Mouse (Mus musculus) kidney, embryonic 16.5 days (tissue): ENCODE measurements around the gene Mns1. TPM values are rescaled to one million over a fixed set of nuclear protein-coding genes. Genes with fewer than 3 reads are reported as not detected.

ENCODE experiments used
- ATAC-seq: fragments of 200-750 bp; cut with Nextera tagmentation; 2 replicates; pipeline ENCODE4 v1.8.0; 2017; ENCODE audit warnings: moderate TSS enrichment; ENCODE audit not compliant: low FRiP score, low TSS enrichment
- H3K27ac ChIP-seq: fragments of 300-500 bp; sonication (generic); 2 replicates; pipeline ENCODE4 v1.5.1; 2014; ENCODE audit warnings: low read length
- H3K27me3 ChIP-seq: fragments of 300-500 bp; sonication (generic); 2 replicates; pipeline ENCODE4 v1.6.1; 2014; ENCODE audit warnings: low read length, control low read depth, mixed read lengths; ENCODE audit not compliant: insufficient read depth
- H3K36me3 ChIP-seq: fragments of 300-500 bp; sonication (generic); 2 replicates; pipeline ENCODE4 v1.6.1; 2014; ENCODE audit warnings: low read length, control low read depth, mixed read lengths; ENCODE audit not compliant: insufficient read depth
- H3K4me1 ChIP-seq: fragments of 300-500 bp; sonication (generic); 2 replicates; pipeline ENCODE4 v1.6.1; 2014; ENCODE audit warnings: low read length, control low read depth, mixed read lengths; ENCODE audit not compliant: insufficient read depth
- H3K4me2 ChIP-seq: fragments of 300-500 bp; sonication (generic); replicated peaks from 2 replicates; pipeline ENCODE4 v1.6.1; 2014; ENCODE audit warnings: low read depth, low read length
- H3K4me3 ChIP-seq: fragments of 300-500 bp; sonication (generic); 2 replicates; pipeline ENCODE4 v1.5.1; 2014; ENCODE audit warnings: mild to moderate bottlenecking, low read length
- H3K9ac ChIP-seq: fragments of 300-500 bp; sonication (generic); replicated peaks from 2 replicates; pipeline ENCODE4 v1.6.1; 2014; ENCODE audit warnings: low read length
- H3K9me3 ChIP-seq: fragments of 300-500 bp; sonication (generic); 2 replicates; pipeline ENCODE4 v1.6.1; 2016; ENCODE audit warnings: low read length, control low read depth
- WGBS: fragments of 180-500 bp; shearing (Covaris S2); extraction: QIAGEN DNeasy Blood & Tissue Kit; methylation state at CpG from one replicate; pipeline ENCODE4 v1.1.7; 2014; 5-methylcytosine and 5-hydroxymethylcytosine counted together
- polyA plus RNA-seq: library from polyadenylated mRNA; unstranded; fragments of >200 nt; fragmentation: Nextera tagmentation; extraction: Ambion mirVana; gene quantifications from 2 replicates; pipeline ENCODE4 v1.2.1, GENCODE M21; 2015

Mns1 gene
- polyA plus RNA-seq, 1 experiment from 2014 or later: 25.3 TPM

DNA sequence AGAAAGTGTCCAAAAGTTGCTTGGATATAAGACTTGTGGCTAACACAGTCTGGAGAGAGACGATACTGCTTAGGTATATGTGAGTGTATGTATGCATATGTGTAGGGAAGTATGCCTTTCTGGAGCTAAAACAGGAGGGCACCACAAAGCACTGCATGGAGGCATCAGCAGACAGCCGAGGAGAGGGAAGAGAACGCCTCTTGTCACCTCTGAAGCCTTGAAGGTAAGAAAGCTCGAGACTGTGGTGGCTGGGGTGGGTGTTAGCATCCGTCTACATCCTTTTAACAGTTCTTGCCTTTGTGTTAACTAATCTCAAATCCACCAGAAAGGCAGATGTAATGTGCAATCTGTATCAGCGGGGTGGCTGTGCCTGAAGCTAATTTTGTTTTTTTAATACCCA, 34.4 kb upstream of the Mns1 start:
- Histone ChIP-seq H3K4me1 (no peaks in the 10 kb centered on the region), H3K27me3 (no peaks in the 10 kb centered on the region), H3K27ac (no peak overlapping the region), H3K4me3 (no peak overlapping the region), H3K9me3 (no peaks in the 10 kb centered on the region), H3K4me2 (no peak overlapping the region), H3K36me3 (no peaks in the 10 kb centered on the region), H3K9ac (no peak overlapping the region)
- ATAC-seq: no peak
- 77% methylated on average over 6 of the region's 6 CpGs for WGBS

DNA sequence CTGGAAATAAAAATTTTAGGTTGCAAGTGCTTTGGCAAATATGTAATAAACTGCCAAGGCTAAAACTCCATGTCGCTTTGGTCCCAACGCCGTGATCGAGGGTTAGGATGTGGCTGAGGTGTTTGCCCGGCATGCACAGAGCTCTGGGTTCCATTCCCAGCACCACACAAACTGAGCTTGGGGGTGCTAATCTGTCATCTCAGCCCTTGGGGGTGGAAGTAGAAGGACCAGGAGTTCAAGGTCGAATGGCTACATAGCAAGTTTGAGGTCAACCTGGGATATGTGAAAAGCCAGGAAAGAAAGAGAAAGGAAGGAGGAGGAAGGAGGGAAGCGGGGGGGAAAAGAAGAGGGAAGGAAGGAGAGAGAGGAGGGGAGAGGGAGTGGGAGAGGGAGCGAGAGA, 33.4 kb upstream of the Mns1 start:
- Histone ChIP-seq H3K4me2 (no peak overlapping the region), H3K4me1 (no peaks in the 10 kb centered on the region), H3K27me3 (no peaks in the 10 kb centered on the region), H3K9me3 (no peaks in the 10 kb centered on the region), H3K9ac (no peak overlapping the region), H3K4me3 (no peak overlapping the region), H3K36me3 (no peaks in the 10 kb centered on the region), H3K27ac (no peak overlapping the region)
- no peak for ATAC-seq
- WGBS: 86% methylated on average over 8 of the region's 8 CpGs

DNA sequence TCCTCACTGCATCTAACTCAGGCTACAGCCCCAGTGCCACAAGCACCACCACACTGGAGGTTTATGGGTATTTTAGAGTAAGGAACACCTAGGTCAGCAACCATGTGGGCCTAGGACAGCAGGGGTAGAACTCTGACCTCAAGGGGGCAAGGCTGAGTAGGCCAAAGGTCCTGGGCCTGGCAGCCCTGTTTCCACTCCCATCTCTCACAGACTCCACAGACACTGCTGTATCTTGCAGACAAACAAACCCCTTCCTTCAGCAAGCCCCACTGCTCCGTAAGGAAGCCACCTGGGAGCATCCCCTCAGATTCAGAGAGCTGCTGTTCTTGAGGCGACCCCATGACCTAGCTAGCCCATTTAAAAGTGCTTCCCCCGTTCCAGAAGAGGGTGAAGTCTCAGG, 32.9 kb upstream of the Mns1 start:
- Histone ChIP-seq H3K4me1 (no peaks in the 10 kb centered on the region), H3K27ac (no peak overlapping the region), H3K9me3 (no peaks in the 10 kb centered on the region), H3K4me3 (no peak overlapping the region), H3K9ac (no peak overlapping the region), H3K4me2 (no peak overlapping the region), H3K36me3 (no peaks in the 10 kb centered on the region), H3K27me3 (no peaks in the 10 kb centered on the region)
- no peak for ATAC-seq
- WGBS: 70% methylated on average over 3 of the region's 3 CpGs

DNA sequence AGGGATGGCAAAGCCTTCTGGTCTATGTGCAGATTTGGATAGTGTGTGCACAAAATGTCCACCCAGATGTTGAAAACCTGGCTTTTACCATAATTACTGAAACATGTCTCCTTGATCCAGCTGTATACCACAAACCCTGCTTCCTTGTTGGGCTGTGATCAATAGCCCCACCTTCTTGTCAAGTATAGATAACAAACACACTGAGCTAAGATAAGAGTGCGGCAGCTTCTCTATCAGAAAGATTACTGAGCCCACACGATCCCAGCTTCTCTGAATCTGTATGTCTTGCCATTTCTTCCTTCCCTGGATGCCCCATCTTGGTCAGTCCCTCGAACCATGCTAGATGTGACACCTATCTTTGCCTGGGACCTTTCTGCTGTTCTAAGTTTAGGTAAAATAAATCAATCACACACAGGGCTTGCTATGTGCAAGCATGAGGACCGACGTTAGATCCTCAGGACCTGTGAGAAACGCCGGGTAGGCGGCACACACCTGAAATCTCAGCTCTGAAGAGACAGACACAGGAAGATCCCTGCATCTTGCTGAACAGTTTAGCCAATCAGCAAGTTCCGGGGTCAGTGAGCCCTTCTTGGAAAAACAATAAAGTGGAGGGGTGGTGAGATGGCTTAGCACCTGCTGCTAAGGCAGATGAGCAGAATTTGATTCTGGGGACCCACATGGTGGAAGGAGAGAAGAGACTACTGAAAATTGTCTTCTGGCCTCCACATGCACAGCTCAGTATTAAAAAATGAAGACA, 31.8 kb upstream of the Mns1 start:
- Histone ChIP-seq H3K4me3 (no peak overlapping the region), H3K36me3 (no peaks in the 10 kb centered on the region), H3K27me3 (no peaks in the 10 kb centered on the region), H3K9ac (no peak overlapping the region), H3K4me1 (no peaks in the 10 kb centered on the region), H3K4me2 (no peak overlapping the region), H3K9me3 (no peaks in the 10 kb centered on the region), H3K27ac (no peak overlapping the region)
- WGBS: 87% methylated on average over 9 of the region's 9 CpGs
- no peak for ATAC-seq

DNA sequence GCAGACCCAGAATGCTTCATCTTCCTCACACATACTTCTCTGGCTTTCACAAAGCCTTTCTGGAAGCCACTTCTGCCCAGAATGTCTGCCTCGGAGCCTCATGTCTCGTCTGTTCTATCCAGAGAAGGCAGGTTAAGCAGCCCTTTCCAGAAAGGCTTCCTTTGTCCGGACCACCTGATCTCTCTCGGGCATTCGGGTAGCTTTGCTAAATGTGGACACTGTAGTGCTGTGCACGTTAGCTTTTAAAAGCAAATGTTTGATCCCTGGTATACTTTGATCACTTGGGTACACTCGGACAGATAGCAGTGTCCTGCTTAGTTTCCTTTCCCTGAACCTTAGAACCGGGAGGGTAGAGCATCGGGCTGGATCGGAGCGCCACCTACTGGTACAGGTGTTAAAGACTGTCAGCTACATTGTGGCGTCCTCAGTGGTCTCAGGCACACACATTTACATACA, 29.7 kb upstream of the Mns1 start:
- Histone ChIP-seq H3K4me1 (no peaks in the 10 kb centered on the region), H3K9ac (peak overlapping the region; percentile 65), H3K36me3 (no peaks in the 10 kb centered on the region), H3K4me2 (peak overlapping the region; percentile 56), H3K9me3 (no peaks in the 10 kb centered on the region), H3K4me3 (peak overlapping the region; percentile 41), H3K27me3 (no peaks in the 10 kb centered on the region), H3K27ac (no peak overlapping the region)
- WGBS: 9% methylated on average over 12 of the region's 12 CpGs
- ATAC-seq: peak; percentile 82

DNA sequence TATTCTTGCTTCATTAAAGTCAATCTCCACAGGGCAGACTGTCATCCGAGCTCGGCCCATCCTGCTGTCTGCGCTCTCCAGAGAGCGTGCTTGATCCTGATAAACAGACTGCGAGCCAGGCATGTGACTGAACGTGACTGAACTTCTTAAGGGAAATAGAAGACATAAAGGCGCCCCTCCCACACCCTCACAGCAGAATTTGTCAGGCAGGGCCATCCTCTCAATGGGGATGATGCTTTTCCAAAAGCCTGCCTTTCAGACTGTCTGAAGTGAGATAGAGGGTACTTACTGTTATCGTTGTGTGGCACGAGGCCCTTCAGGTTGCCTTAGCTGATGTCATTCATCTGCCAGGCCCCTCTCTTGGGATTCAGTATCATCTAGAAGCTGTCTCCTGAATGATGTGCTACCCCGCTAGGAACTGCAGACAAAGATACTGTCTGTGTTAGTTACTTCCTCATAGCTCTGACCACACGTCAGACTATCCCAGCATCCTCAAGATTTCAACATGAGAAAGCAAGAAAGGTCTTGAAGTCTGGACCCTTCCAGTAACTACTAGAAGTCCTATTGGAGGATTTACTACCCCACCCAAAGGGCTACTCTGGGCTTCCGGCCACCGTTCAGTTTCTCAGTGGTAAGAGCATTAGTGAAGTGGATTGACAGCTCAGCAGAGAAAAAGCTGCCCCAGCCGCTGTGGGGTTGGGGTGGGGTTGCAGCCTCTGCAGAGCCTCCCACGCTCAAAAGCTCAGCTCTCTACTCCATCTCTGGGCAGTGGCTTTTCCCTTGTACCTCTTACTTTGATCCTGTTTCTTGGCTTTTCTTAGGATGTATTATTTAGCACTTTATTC, 28.2 kb upstream of the Mns1 start:
- no peak overlapping the region for H3K27ac ChIP-seq
- no peaks in the 10 kb centered on the region for H3K36me3 ChIP-seq
- H3K4me3 ChIP-seq: no peak overlapping the region
- H3K27me3 ChIP-seq: no peaks in the 10 kb centered on the region
- no peaks in the 10 kb centered on the region for H3K4me1 ChIP-seq
- no peak overlapping the region for H3K9ac ChIP-seq
- H3K4me2 ChIP-seq: no peak overlapping the region
- whole genome bisulfite sequencing: 45% methylated on average over 15 of the region's 15 CpGs
- no peaks in the 10 kb centered on the region for H3K9me3 ChIP-seq
- ATAC-seq: no peak

DNA sequence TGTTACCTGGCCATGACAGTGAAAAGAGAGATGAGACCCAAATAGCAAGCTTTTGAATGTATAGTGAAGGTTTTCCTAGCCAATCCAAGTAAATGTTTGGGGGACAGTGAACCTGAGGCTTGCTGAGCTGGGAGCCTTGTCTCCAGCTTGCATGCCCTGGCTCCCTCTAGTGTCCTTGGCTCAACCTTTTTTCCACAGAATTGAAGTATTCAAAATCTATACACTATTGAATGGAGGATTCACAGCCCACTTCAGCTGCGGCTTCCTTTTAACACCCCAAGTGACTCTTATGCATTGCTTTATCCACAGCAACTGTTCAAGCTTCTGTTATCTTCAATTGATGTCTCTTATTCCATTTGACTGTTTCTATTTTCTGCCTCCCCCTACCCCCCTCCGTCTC, 26.1 kb upstream of the Mns1 start:
- Histone ChIP-seq H3K27me3 (no peaks in the 10 kb centered on the region), H3K4me2 (no peak overlapping the region), H3K27ac (no peak overlapping the region), H3K4me1 (no peaks in the 10 kb centered on the region), H3K9me3 (no peaks in the 10 kb centered on the region), H3K36me3 (no peaks in the 10 kb centered on the region), H3K9ac (no peak overlapping the region), H3K4me3 (no peak overlapping the region)
- 95% methylated on average over 2 of the region's 2 CpGs for WGBS
- ATAC-seq: no peak

DNA sequence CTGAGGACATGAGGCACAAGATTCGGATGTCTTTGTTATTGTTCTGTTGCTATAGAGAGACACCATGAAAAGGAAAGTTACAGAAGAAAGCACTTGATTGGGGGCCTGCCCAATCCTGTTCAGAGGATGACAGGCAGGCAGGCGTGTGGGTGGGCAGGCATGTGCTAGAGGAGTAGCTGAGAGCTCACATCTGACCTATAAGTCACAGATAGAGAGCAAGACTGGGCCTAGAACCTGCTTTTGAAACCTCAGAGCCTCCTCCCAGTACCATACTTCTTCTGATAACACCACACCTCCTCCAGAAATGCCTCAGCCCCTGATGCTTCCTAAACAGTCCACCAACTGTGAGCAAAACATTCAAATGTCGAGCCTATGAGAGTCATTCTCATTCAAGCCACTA, 19.4 kb upstream of the Mns1 start:
- 80% methylated on average over 3 of the region's 3 CpGs for WGBS
- Histone ChIP-seq H3K4me2 (no peak overlapping the region), H3K4me1 (peaks cover 10% of the 10 kb centered on the region), H3K9me3 (no peaks in the 10 kb centered on the region), H3K36me3 (no peaks in the 10 kb centered on the region), H3K4me3 (no peak overlapping the region), H3K27ac (no peak overlapping the region), H3K9ac (no peak overlapping the region), H3K27me3 (no peaks in the 10 kb centered on the region)
- no peak for ATAC-seq

DNA sequence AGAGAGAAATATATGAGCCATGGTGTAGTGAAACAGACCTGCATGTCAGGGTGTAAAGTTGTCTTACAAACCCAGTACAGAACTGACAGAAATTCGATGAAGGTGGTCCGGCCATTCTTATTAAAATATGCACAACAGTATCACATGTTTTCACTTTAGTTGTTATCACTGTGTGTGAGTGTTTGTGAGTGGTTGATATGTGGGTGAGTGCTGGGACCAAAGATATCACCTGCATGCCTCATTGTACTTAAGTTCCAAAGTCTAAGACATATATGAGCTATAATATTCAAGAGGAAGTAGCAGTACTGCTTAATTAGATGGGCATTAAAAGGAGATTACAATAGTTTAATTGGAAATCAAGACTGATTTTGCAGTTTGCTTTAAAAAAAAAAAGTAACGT, 17.3 kb upstream of the Mns1 start:
- ATAC-seq: no peak
- Histone ChIP-seq H3K4me2 (no peak overlapping the region), H3K27me3 (no peaks in the 10 kb centered on the region; the same call in none of the 2 replicates), H3K36me3 (no peaks in the 10 kb centered on the region), H3K4me3 (no peak overlapping the region), H3K9me3 (no peaks in the 10 kb centered on the region), H3K9ac (no peak overlapping the region), H3K4me1 (peaks cover 10% of the 10 kb centered on the region), H3K27ac (no peak overlapping the region)
- 80% methylated on average over 3 of the region's 3 CpGs for WGBS

DNA sequence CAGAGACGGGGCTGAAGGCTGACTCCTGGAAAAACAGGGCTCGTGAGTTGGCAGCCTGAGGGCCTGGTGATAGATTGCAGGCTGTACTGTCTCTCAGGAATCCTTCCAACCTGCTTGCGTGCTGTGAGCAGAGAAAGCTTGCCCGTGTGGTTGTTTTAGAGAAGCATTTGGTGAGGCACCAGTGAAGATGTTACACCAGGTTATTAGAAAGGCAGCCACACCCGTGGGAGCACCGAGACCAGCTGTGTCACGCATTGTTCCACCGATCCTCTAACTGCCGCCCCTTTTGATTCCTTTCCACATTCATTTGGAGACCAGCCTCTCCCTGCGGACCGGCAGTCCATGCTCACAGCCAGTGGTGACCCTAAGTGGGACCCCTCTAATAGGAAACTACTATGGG, 15.5 kb upstream of the Mns1 start:
- H3K27me3 ChIP-seq: no peaks in the 10 kb centered on the region; the same call in none of the 2 replicates
- 56% methylated on average over 11 of the region's 11 CpGs for WGBS
- no peaks in the 10 kb centered on the region for H3K36me3 ChIP-seq
- no peak overlapping the region for H3K27ac ChIP-seq
- peaks cover 10% of the 10 kb centered on the region for H3K4me1 ChIP-seq
- no peak overlapping the region for H3K4me2 ChIP-seq
- ATAC-seq: no peak
- H3K9ac ChIP-seq: no peak overlapping the region
- H3K9me3 ChIP-seq: no peaks in the 10 kb centered on the region
- no peak overlapping the region for H3K4me3 ChIP-seq
